Mouse (Mus musculus) heart, embryonic 15.5 days (tissue): ENCODE results near the gene Tfpi. TPM values are rescaled to one million over a fixed set of nuclear protein-coding genes. Genes with fewer than 3 reads are reported as not detected.

Source experiments
- ATAC-seq: fragments of 200-750 bp; cut with Nextera tagmentation; replicated peaks from 2 replicates; pipeline ENCODE4 v1.8.0; 2017; ENCODE audit warnings: low read depth, moderate TSS enrichment; ENCODE audit not compliant: insufficient number of reproducible peaks, insufficient read depth, low FRiP score
- H3K27ac ChIP-seq: fragments of 300-500 bp; sonication (generic); 2 replicates; pipeline ENCODE4 v1.5.1; 2015; ENCODE audit warnings: mild to moderate bottlenecking, inconsistent platforms
- H3K27me3 ChIP-seq: fragments of 300-500 bp; sonication (generic); 2 replicates; pipeline ENCODE4 v1.6.1; 2015; ENCODE audit warnings: inconsistent platforms
- H3K36me3 ChIP-seq: fragments of 300-500 bp; sonication (generic); 2 replicates; pipeline ENCODE4 v1.6.1; 2015; ENCODE audit warnings: mild to moderate bottlenecking, inconsistent platforms
- H3K4me1 ChIP-seq: fragments of 300-500 bp; sonication (generic); replicated peaks from 2 replicates; pipeline ENCODE4 v1.6.1; 2015; ENCODE audit warnings: inconsistent platforms
- H3K4me2 ChIP-seq: fragments of 300-500 bp; sonication (generic); 2 replicates; pipeline ENCODE4 v1.6.1; 2015; ENCODE audit warnings: inconsistent platforms, mild to moderate bottlenecking, moderate library complexity
- H3K4me3 ChIP-seq: fragments of 300-500 bp; sonication (generic); 2 replicates; pipeline ENCODE4 v1.5.1; 2015; ENCODE audit warnings: mild to moderate bottlenecking, inconsistent platforms
- H3K9ac ChIP-seq: fragments of 300-500 bp; sonication (generic); 2 replicates; pipeline ENCODE4 v1.6.1; 2015; ENCODE audit warnings: mild to moderate bottlenecking, inconsistent platforms
- H3K9me3 ChIP-seq: fragments of 300-500 bp; sonication (generic); replicated peaks from 2 replicates; pipeline ENCODE4 v1.6.1; 2016; ENCODE audit warnings: inconsistent platforms
- WGBS: fragments of 180-500 bp; shearing (Covaris S2); methylation state at CpG from one replicate; pipeline ENCODE4 v1.1.7; 2015; ENCODE audit warnings: mixed read lengths; 5-methylcytosine and 5-hydroxymethylcytosine counted together
- polyA plus RNA-seq: library from polyadenylated mRNA; unstranded; fragments of >200 nt; fragmentation: Nextera tagmentation; extraction: Ambion mirVana; gene quantifications from 2 replicates; pipeline ENCODE4 v1.2.1, GENCODE M21; 2015

Tfpi gene
- polyA plus RNA-seq, 1 experiment from 2014 or later: 70.3 TPM

- Histone ChIP-seq H3K9ac (no peak overlapping the region), H3K9me3 (no peaks in the 10 kb centered on the region), H3K4me3 (no peak overlapping the region), H3K36me3 (no peaks in the 10 kb centered on the region; the same call in 1 of the 2 replicates), H3K27me3 (no peaks in the 10 kb centered on the region), H3K27ac (no peak overlapping the region), H3K4me1 (peaks cover 4% of the 10 kb centered on the region), H3K4me2 (no peak overlapping the region)
- WGBS: 27% methylated on average over 5 of the region's 5 CpGs
- ATAC-seq: no peak
Observed at GRCm38 (mm10) chr2:84441940-84442339, 34.6 kb downstream of the Tfpi start.

DNA sequence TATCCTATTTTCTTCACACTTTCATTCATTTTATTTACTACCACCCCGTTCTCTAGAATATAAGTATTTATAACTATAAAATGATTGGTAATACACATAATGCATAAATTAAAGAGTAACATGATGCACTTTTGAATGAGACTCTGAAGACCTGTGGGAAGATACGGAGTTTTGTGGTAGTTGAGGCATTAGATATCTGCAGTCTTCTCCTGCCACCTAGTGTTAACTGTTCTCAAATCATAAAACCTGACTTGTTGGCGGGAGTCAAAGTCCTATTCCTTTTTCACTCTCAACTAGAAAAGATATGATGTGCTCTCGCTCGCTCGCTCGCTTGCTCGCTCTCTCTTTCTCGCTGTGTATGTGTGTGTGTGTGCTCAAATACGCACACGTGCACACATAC, 46.9 kb downstream of the Tfpi start:
- Histone ChIP-seq H3K4me3 (no peak overlapping the region), H3K4me1 (no peaks in the 10 kb centered on the region), H3K36me3 (0 out of 2 replicates have a peak, but pooled peaks cover 3% of the 10 kb centered on the region), H3K27ac (no peak overlapping the region), H3K4me2 (no peak overlapping the region), H3K27me3 (no peaks in the 10 kb centered on the region), H3K9me3 (no peaks in the 10 kb centered on the region), H3K9ac (no peak overlapping the region)
- ATAC-seq: no peak
- WGBS: 38% methylated on average over 11 of the region's 11 CpGs

- no peak for ATAC-seq
- Histone ChIP-seq H3K4me2 (no peak overlapping the region), H3K9me3 (no peaks in the 10 kb centered on the region), H3K9ac (no peak overlapping the region), H3K27ac (no peak overlapping the region), H3K36me3 (0 out of 2 replicates have a peak, but pooled peaks cover 3% of the 10 kb centered on the region), H3K27me3 (no peaks in the 10 kb centered on the region), H3K4me3 (no peak overlapping the region), H3K4me1 (no peaks in the 10 kb centered on the region)
- WGBS: 53% methylated on average over 3 of the region's 3 CpGs
Observed at GRCm38 (mm10) chr2:84428836-84429235, 47.7 kb downstream of the Tfpi start.

DNA sequence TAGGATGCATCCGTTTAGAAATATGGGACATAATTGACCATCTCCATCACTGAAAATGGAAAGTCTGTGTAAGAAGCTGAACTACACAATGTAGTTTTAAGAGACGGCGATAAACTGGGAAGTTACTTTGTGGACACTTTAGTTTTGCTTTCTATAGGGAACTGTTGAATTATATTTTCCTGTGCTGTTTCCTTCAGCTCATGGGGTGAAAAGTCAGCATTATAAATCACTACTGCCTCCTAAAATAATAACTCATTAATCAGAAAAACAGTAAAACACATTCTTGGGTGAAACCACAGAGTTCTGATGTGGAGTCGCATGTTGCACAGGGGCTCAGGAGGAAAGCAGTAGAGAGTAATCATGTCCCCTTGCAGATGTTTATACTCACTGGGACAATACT, 50.0 kb downstream of the Tfpi start:
- no peak overlapping the region for H3K27ac ChIP-seq
- no peaks in the 10 kb centered on the region for H3K9me3 ChIP-seq
- no peak overlapping the region for H3K9ac ChIP-seq
- no peaks in the 10 kb centered on the region for H3K27me3 ChIP-seq
- no peaks in the 10 kb centered on the region for H3K36me3 ChIP-seq
- no peaks in the 10 kb centered on the region for H3K4me1 ChIP-seq
- H3K4me2 ChIP-seq: no peak overlapping the region
- H3K4me3 ChIP-seq: no peak overlapping the region
- no peak for ATAC-seq
- 74% methylated on average over 4 of the region's 4 CpGs for WGBS

GRCm38 (mm10) chr2:84425138-84425537, 51.4 kb downstream of the Tfpi start, which contains the start of gene Calcrl:
TSS of gene Calcrl (minus strand) at chr2:84425411.
- Histone ChIP-seq H3K27ac (peak within 1 kb of the TSS; percentile 72), H3K4me3 (peak within 1 kb of the TSS; percentile 50), H3K27me3 (no peaks in the 10 kb centered on the region), H3K4me1 (no peaks in the 10 kb centered on the region), H3K4me2 (peak within 1 kb of the TSS; percentile 60), H3K9ac (peak within 1 kb of the TSS; percentile 31), H3K9me3 (no peaks in the 10 kb centered on the region), H3K36me3 (no peaks in the 10 kb centered on the region)
- WGBS: under 1% methylated on average over 10 of the region's 10 CpGs
- ATAC-seq: peak; percentile 89

DNA sequence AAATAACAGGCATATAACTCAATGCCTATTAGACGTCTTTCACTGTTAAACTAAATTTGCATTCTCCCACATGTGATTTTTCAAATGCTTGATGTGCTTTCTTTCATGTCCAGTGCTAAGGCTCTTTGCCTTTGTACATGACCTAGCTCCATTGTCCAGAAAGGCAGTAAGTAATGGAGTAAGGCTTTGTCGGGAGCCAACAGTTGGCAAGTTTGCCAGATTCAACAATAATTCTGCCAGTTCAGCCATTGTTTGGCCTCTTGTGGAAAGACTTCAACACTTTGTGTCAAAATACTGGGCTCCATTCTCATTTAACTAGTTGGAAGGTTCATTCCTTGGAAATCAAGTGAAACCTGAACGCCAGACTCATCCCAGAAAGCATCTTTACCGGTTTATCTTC, 60.1 kb downstream of the Tfpi start:
- Histone ChIP-seq H3K9me3 (no peaks in the 10 kb centered on the region), H3K27ac (no peak overlapping the region), H3K4me3 (no peak overlapping the region), H3K36me3 (no peaks in the 10 kb centered on the region), H3K27me3 (no peaks in the 10 kb centered on the region), H3K4me1 (no peaks in the 10 kb centered on the region), H3K9ac (no peak overlapping the region), H3K4me2 (no peak overlapping the region)
- no peak for ATAC-seq
- WGBS: 78% methylated on average over 4 of the region's 4 CpGs

- Histone ChIP-seq H3K4me2 (no peak overlapping the region), H3K9ac (no peak overlapping the region), H3K36me3 (no peaks in the 10 kb centered on the region), H3K4me1 (no peaks in the 10 kb centered on the region), H3K4me3 (no peak overlapping the region), H3K27ac (no peak overlapping the region), H3K27me3 (no peaks in the 10 kb centered on the region), H3K9me3 (no peaks in the 10 kb centered on the region)
- no peak for ATAC-seq
Observed at GRCm38 (mm10) chr2:84409796-84410592, 66.6 kb downstream of the Tfpi start.

- Histone ChIP-seq H3K4me2 (no peak overlapping the region), H3K27ac (no peak overlapping the region), H3K9me3 (no peaks in the 10 kb centered on the region), H3K27me3 (no peaks in the 10 kb centered on the region), H3K36me3 (no peaks in the 10 kb centered on the region), H3K4me1 (no peaks in the 10 kb centered on the region), H3K9ac (no peak overlapping the region), H3K4me3 (no peak overlapping the region)
- WGBS: 72% methylated on average over 3 of the region's 3 CpGs
- ATAC-seq: no peak
Observed at GRCm38 (mm10) chr2:84404834-84405233, 71.7 kb downstream of the Tfpi start.

- WGBS: 68% methylated on average over 3 of the region's 3 CpGs
- Histone ChIP-seq H3K9ac (no peak overlapping the region), H3K4me2 (no peak overlapping the region), H3K4me3 (no peak overlapping the region), H3K27me3 (no peaks in the 10 kb centered on the region), H3K27ac (no peak overlapping the region), H3K4me1 (no peaks in the 10 kb centered on the region), H3K36me3 (no peaks in the 10 kb centered on the region), H3K9me3 (no peaks in the 10 kb centered on the region)
- no peak for ATAC-seq
Observed at GRCm38 (mm10) chr2:84402713-84403112, 73.9 kb downstream of the Tfpi start.

- Histone ChIP-seq H3K4me3 (no peak overlapping the region), H3K4me1 (0 out of 2 replicates have a peak, but pooled peaks cover 2% of the 10 kb centered on the region), H3K9me3 (no peaks in the 10 kb centered on the region), H3K4me2 (no peak overlapping the region), H3K27ac (no peak overlapping the region), H3K9ac (no peak overlapping the region), H3K27me3 (no peaks in the 10 kb centered on the region), H3K36me3 (no peaks in the 10 kb centered on the region)
- 79% methylated on average over 4 of the region's 4 CpGs for WGBS
- ATAC-seq: no peak
Observed at GRCm38 (mm10) chr2:84396557-84396956, 80.0 kb downstream of the Tfpi start.

GRCm38 (mm10) chr2:84393236-84393635, 83.3 kb downstream of the Tfpi start:
- no peaks in the 10 kb centered on the region for H3K9me3 ChIP-seq
- no peak overlapping the region for H3K4me3 ChIP-seq
- no peaks in the 10 kb centered on the region for H3K27me3 ChIP-seq
- 70% methylated on average over 4 of the region's 4 CpGs for WGBS
- no peak overlapping the region for H3K4me2 ChIP-seq
- H3K4me1 ChIP-seq: 0 out of 2 replicates have a peak, but pooled peaks cover 2% of the 10 kb centered on the region
- H3K9ac ChIP-seq: no peak overlapping the region
- ATAC-seq: no peak
- no peak overlapping the region for H3K27ac ChIP-seq
- H3K36me3 ChIP-seq: no peaks in the 10 kb centered on the region

- H3K4me3 ChIP-seq: no peak overlapping the region
- no peaks in the 10 kb centered on the region for H3K9me3 ChIP-seq
- no peaks in the 10 kb centered on the region for H3K36me3 ChIP-seq
- no peaks in the 10 kb centered on the region for H3K27me3 ChIP-seq
- peak; percentile 25; the same call in 1 of the 2 replicates for ATAC-seq
- H3K4me2 ChIP-seq: no peak overlapping the region
- peaks cover 16% of the 10 kb centered on the region for H3K4me1 ChIP-seq
- H3K9ac ChIP-seq: no peak overlapping the region
- H3K27ac ChIP-seq: peak overlapping the region; percentile 53
Observed at GRCm38 (mm10) chr2:84389075-84389474, 87.5 kb downstream of the Tfpi start.
